8 mouse cellular contexts compared by ENCODE assay signal in the genomic region with DNA sequence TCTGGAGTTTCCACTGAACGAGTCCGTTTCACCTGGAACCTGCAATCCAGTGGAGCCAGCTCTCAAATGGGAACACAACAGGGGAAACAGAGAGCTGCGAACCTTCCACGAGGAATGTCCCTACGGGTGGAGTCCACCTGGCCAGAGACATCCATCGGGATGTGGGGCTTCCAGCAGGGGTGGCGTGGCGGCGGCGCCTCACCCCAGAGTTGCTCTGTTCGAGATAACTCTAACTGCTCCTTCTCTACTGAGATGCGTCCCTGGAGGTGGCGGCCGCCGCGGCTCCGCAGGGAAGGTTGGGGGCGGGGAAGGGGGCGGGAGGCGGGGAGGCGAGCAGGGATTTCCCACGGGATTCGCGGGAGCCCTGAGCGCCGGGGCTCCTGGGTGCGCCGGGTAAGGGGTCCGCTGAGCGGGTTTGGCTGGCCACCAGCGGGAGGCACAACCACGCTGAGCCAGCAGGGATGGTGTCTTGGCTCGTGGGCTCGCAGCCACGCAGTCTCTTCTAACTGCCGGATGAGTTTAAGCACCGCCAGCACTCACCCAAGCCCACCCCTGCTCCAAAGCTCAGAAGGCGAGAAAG. TPM values are rescaled to one million over a fixed set of nuclear protein-coding genes. Genes with fewer than 3 reads are reported as not detected.
DNase-seq lines count a peak whose midpoint lies in the region; ATAC-seq lines count a peak whose summit lies in the region.

No protein-coding gene starts in this region.

- H3K27ac ChIP-seq in neural tube, embryonic 11.5 days (ENCODE audit: low read depth, low read length) = no peak overlapping the region
- H3K27ac ChIP-seq in intestine, embryonic 15.5 days = no peak overlapping the region
- peak overlapping the region; percentile 75 for H3K27ac ChIP-seq in neural tube, embryonic 14.5 days (ENCODE audit: low read depth, low read length)

- no peaks in the 10 kb centered on the region for H3K9me3 ChIP-seq in neural tube, embryonic 11.5 days (ENCODE audit: control insufficient read depth, low read length)
- H3K9me3 ChIP-seq in intestine, embryonic 15.5 days = no peaks in the 10 kb centered on the region
- H3K9me3 ChIP-seq in neural tube, embryonic 14.5 days (ENCODE audit: control insufficient read depth, low read length) = no peaks in the 10 kb centered on the region

- WGBS in neural tube, embryonic 11.5 days = 0% methylated on average over 38 of the region's 38 CpGs
- under 1% methylated on average over 36 of the region's 38 CpGs for WGBS in intestine, embryonic 15.5 days
- WGBS in neural tube, embryonic 14.5 days = under 1% methylated on average over 38 of the region's 38 CpGs

- no peaks in the 10 kb centered on the region for H3K36me3 ChIP-seq in neural tube, embryonic 11.5 days (ENCODE audit: control insufficient read depth, insufficient read depth, low read length)
- H3K36me3 ChIP-seq in intestine, embryonic 15.5 days = no peaks in the 10 kb centered on the region
- no peaks in the 10 kb centered on the region for H3K36me3 ChIP-seq in neural tube, embryonic 14.5 days (ENCODE audit: control insufficient read depth, insufficient read depth, low read length)

- peaks cover 8% of the 10 kb centered on the region; the same call in 1 of the 2 replicates for H3K4me1 ChIP-seq in neural tube, embryonic 11.5 days (ENCODE audit: control insufficient read depth, insufficient read depth, low read length)
- peaks cover 9% of the 10 kb centered on the region; the same call in 1 of the 2 replicates for H3K4me1 ChIP-seq in intestine, embryonic 15.5 days (replicated peaks)
- 0 out of 2 replicates have a peak, but pooled peaks cover 2% of the 10 kb centered on the region for H3K4me1 ChIP-seq in neural tube, embryonic 14.5 days (ENCODE audit: control insufficient read depth, insufficient read depth, low read length)

- peaks cover 39% of the 10 kb centered on the region for H3K27me3 ChIP-seq in neural tube, embryonic 11.5 days (ENCODE audit: control insufficient read depth, insufficient read depth, low read length)
- H3K27me3 ChIP-seq in intestine, embryonic 15.5 days (replicated peaks) = peaks cover 79% of the 10 kb centered on the region
- H3K27me3 ChIP-seq in neural tube, embryonic 14.5 days (ENCODE audit: control insufficient read depth, insufficient read depth, low read length) = peaks cover 9% of the 10 kb centered on the region

- peak overlapping the region; percentile 70 for H3K4me3 ChIP-seq in neural tube, embryonic 11.5 days (ENCODE audit: low read depth, low read length)
- H3K4me3 ChIP-seq in intestine, embryonic 15.5 days (replicated peaks) = peak overlapping the region; percentile 55
- H3K4me3 ChIP-seq in neural tube, embryonic 14.5 days (ENCODE audit: low read depth, low read length) = peak overlapping the region; percentile 80

- ATAC-seq in neural tube, embryonic 11.5 days (ENCODE audit: insufficient read depth, low FRiP score, low TSS enrichment) = no peak
- no peak for ATAC-seq in intestine, embryonic 15.5 days
- no peak for ATAC-seq in neural tube, embryonic 14.5 days (ENCODE audit: low read depth)
- ATAC-seq in monocyte, adult 5-6 weeks (replicated peaks; ENCODE audit: insufficient number of reproducible peaks, low FRiP score, low TSS enrichment, poor library complexity, severe bottlenecking) = no peak

- DNase-seq in cerebellum, adult 8-10 months = peak; percentile 48
- DNase-seq in cerebellum, adult 9-10 months = no peak
- DNase-seq in neural tube, embryonic 11.5 days (ENCODE audit: low spot score) = no peak
- no peak for DNase-seq in neural tube, embryonic 10.5 days (ENCODE audit: extremely low spot score, low spot score)
- no peak for DNase-seq in adrenal gland, adult 18-20 months (ENCODE audit: low spot score in 2 of 2)

- peak overlapping the region; percentile 81 for H3K9ac ChIP-seq in neural tube, embryonic 11.5 days (ENCODE audit: low read length)
- peak overlapping the region; percentile 53 for H3K9ac ChIP-seq in intestine, embryonic 15.5 days
- peak overlapping the region; percentile 78 for H3K9ac ChIP-seq in neural tube, embryonic 14.5 days (replicated peaks; ENCODE audit: low read depth, low read length)

- H3K4me2 ChIP-seq in neural tube, embryonic 11.5 days (ENCODE audit: low read depth) = peak overlapping the region; percentile 100
- peak overlapping the region; percentile 95 for H3K4me2 ChIP-seq in intestine, embryonic 15.5 days (replicated peaks)
- H3K4me2 ChIP-seq in neural tube, embryonic 14.5 days (ENCODE audit: low read depth, low read length) = peak overlapping the region; percentile 92

RNA-seq across cellular contexts. Expression of a gene that starts 1.3 kb away (rescaled TPM):
- polyA plus RNA-seq in neural tube, embryonic 11.5 days (2014; fragmentation: Nextera tagmentation; extraction: Ambion mirVana) = 11.2 and 11.5 TPM in 2 replicates
- 6.6 and 7.4 TPM in 2 replicates for polyA plus RNA-seq in intestine, embryonic 15.5 days (2015; fragmentation: Nextera tagmentation; extraction: Ambion mirVana)
- 42.0 and 48.7 TPM in 2 replicates for polyA plus RNA-seq in neural tube, embryonic 14.5 days (2014; fragmentation: Nextera tagmentation; extraction: Ambion mirVana)
- 1 to 10 TPM; 1.8 to 2.1 TPM for total RNA-seq in adrenal gland, adult 18-20 months (2021)
- 0.21 TPM in 1 of 3 replicates, not detected in the others for total RNA-seq in monocyte, adult 5-6 weeks (2017)
